Mouse (Mus musculus) C2C12 (cell line): Measurements from ENCODE around the gene Ccdc84.

Experiments used
- CTCF ChIP-seq: IDR thresholded peaks from one replicate; pipeline ENCODE4 v1.5.1; 2011; ENCODE audit not compliant: control insufficient read depth, insufficient read depth, insufficient read length
- FOSL1 ChIP-seq: IDR thresholded peaks from one replicate; pipeline ENCODE4 v1.8.0; 2011; ENCODE audit warnings: mild to moderate bottlenecking, low read length; ENCODE audit not compliant: poor library complexity, insufficient read depth, severe bottlenecking
- MAX ChIP-seq: IDR thresholded peaks from one replicate; pipeline ENCODE4 v1.6.1; 2011; ENCODE audit warnings: mild to moderate bottlenecking, control low read depth
- MYOD1 ChIP-seq: IDR thresholded peaks from one replicate; pipeline ENCODE4 v1.6.1; 2011; ENCODE audit warnings: low read depth; ENCODE audit not compliant: control insufficient read depth, insufficient read length

GRCm38 (mm10) chr9:44399795-44400114, 18.6 kb downstream of the Ccdc84 start:
- TF ChIP-seq MAX (no peak), CTCF (no peak), FOSL1 (no peak), MYOD1 (no peak)
